Mouse (Mus musculus): Measurements from ENCODE around the gene Pde11a. TPM values are rescaled to one million over a fixed set of nuclear protein-coding genes. Genes with fewer than 3 reads are reported as not detected.
A peak's percentile ranks its signal among the peaks of the same experiment; 100 is the strongest.

Gene Pde11a
- 0.28 and 0.32 TPM in 2 replicates for polyA plus RNA-seq (2015; fragmentation: Nextera tagmentation; extraction: Ambion mirVana)

- Histone ChIP-seq H3K27ac (no peak within 1 kb of the TSS), H3K27me3 (peaks cover 37% of the 10 kb centered on the region), H3K4me2 (peak within 1 kb of the TSS; percentile 96), H3K9me3 (no peaks in the 10 kb centered on the region), H3K9ac (peak within 1 kb of the TSS; percentile 64), H3K36me3 (no peaks in the 10 kb centered on the region), H3K4me1 (peaks cover 9% of the 10 kb centered on the region), H3K4me3 (peak within 1 kb of the TSS; percentile 51)
- 18% methylated on average over 41 of the region's 41 CpGs for WGBS
- 0 out of 2 replicates have a peak, but pooled peaks have one; percentile 37 for ATAC-seq (ENCODE audit: insufficient number of reproducible peaks, insufficient read depth, low FRiP score, low TSS enrichment, low read depth)
Measured at GRCm38 (mm10) chr2:76338215-76339156, at the start of gene Pde11a. Gene Pde11a (minus strand): TSS chr2:76338774.

- Histone ChIP-seq H3K4me3 (no peak overlapping the region), H3K4me1 (no peaks in the 10 kb centered on the region), H3K4me2 (no peak overlapping the region), H3K9me3 (no peaks in the 10 kb centered on the region), H3K9ac (no peak overlapping the region), H3K36me3 (peaks cover 26% of the 10 kb centered on the region), H3K27me3 (no peaks in the 10 kb centered on the region), H3K27ac (no peak overlapping the region)
- no peak for ATAC-seq (ENCODE audit: insufficient number of reproducible peaks, insufficient read depth, low FRiP score, low TSS enrichment, low read depth)
Measured at GRCm38 (mm10) chr2:76386531-76386930, 48.0 kb upstream of the Pde11a start.

GRCm38 (mm10) chr2:76378646-76379045 lies 40.1 kb upstream of the Pde11a start:
- no peak overlapping the region for H3K9ac ChIP-seq
- ATAC-seq (ENCODE audit: insufficient number of reproducible peaks, insufficient read depth, low FRiP score, low TSS enrichment, low read depth) = no peak
- no peak overlapping the region for H3K4me3 ChIP-seq
- WGBS = 97% methylated on average over 19 of the region's 19 CpGs
- H3K27me3 ChIP-seq = no peaks in the 10 kb centered on the region
- no peaks in the 10 kb centered on the region for H3K9me3 ChIP-seq
- H3K27ac ChIP-seq = no peak overlapping the region
- H3K36me3 ChIP-seq = peaks cover 67% of the 10 kb centered on the region
- H3K4me2 ChIP-seq = no peak overlapping the region
- no peaks in the 10 kb centered on the region for H3K4me1 ChIP-seq

GRCm38 (mm10) chr2:76374544-76375206 lies 36.1 kb upstream of the Pde11a start:
- H3K27ac ChIP-seq = no peak overlapping the region
- H3K36me3 ChIP-seq = peaks cover 43% of the 10 kb centered on the region
- no peak overlapping the region for H3K4me3 ChIP-seq
- no peak for ATAC-seq (ENCODE audit: insufficient number of reproducible peaks, insufficient read depth, low FRiP score, low TSS enrichment, low read depth)
- H3K4me2 ChIP-seq = no peak overlapping the region
- H3K4me1 ChIP-seq = peaks cover 8% of the 10 kb centered on the region
- H3K27me3 ChIP-seq = no peaks in the 10 kb centered on the region
- H3K9ac ChIP-seq = no peak overlapping the region
- WGBS = 92% methylated on average over 6 of the region's 6 CpGs
- H3K9me3 ChIP-seq = no peaks in the 10 kb centered on the region

- H3K27me3 ChIP-seq = no peaks in the 10 kb centered on the region; the same call in 1 of the 2 replicates
- WGBS = 89% methylated on average over 4 of the region's 4 CpGs
- H3K27ac ChIP-seq = no peak overlapping the region
- no peak overlapping the region for H3K4me2 ChIP-seq
- H3K9me3 ChIP-seq = no peaks in the 10 kb centered on the region
- H3K4me1 ChIP-seq = peaks cover 8% of the 10 kb centered on the region
- peaks cover 21% of the 10 kb centered on the region for H3K36me3 ChIP-seq
- no peak overlapping the region for H3K4me3 ChIP-seq
- H3K9ac ChIP-seq = no peak overlapping the region
- ATAC-seq (ENCODE audit: insufficient number of reproducible peaks, insufficient read depth, low FRiP score, low TSS enrichment, low read depth) = no peak
Measured at GRCm38 (mm10) chr2:76372244-76372643, 33.7 kb upstream of the Pde11a start.

- 1% methylated on average over 7 of the region's 7 CpGs for WGBS
- Histone ChIP-seq H3K4me1 (peaks cover 8% of the 10 kb centered on the region), H3K9me3 (no peaks in the 10 kb centered on the region), H3K27ac (no peak overlapping the region; the same call in 1 of the 2 replicates), H3K4me3 (peak overlapping the region; percentile 96), H3K36me3 (peaks cover 18% of the 10 kb centered on the region), H3K4me2 (peak overlapping the region; percentile 88), H3K27me3 (no peaks in the 10 kb centered on the region; the same call in 1 of the 2 replicates), H3K9ac (peak overlapping the region; percentile 88)
- ATAC-seq (ENCODE audit: insufficient number of reproducible peaks, insufficient read depth, low FRiP score, low TSS enrichment, low read depth) = no peak
Measured at GRCm38 (mm10) chr2:76370656-76370922, 32.0 kb upstream of the Pde11a start.

GRCm38 (mm10) chr2:76369821-76370655 lies 31.5 kb upstream of the Pde11a start, which contains the start of gene Rbm45:
Gene Rbm45 (plus strand): TSS chr2:76369984.
- Histone ChIP-seq H3K4me1 (peaks cover 8% of the 10 kb centered on the region), H3K27me3 (no peaks in the 10 kb centered on the region; the same call in 1 of the 2 replicates), H3K27ac (peak within 1 kb of the TSS; percentile 60), H3K9me3 (no peaks in the 10 kb centered on the region), H3K4me3 (peak within 1 kb of the TSS; percentile 96), H3K4me2 (peak within 1 kb of the TSS; percentile 88), H3K36me3 (peaks cover 14% of the 10 kb centered on the region), H3K9ac (peak within 1 kb of the TSS; percentile 88)
- under 1% methylated on average over 61 of the region's 61 CpGs for WGBS
- ATAC-seq (ENCODE audit: insufficient number of reproducible peaks, insufficient read depth, low FRiP score, low TSS enrichment, low read depth) = peak; percentile 72

GRCm38 (mm10) chr2:76368861-76369660 lies 30.5 kb upstream of the Pde11a start:
- H3K4me2 ChIP-seq = no peak overlapping the region
- no peaks in the 10 kb centered on the region; the same call in 1 of the 2 replicates for H3K27me3 ChIP-seq
- no peaks in the 10 kb centered on the region for H3K9me3 ChIP-seq
- 70% methylated on average over 13 of the region's 13 CpGs for WGBS
- H3K4me3 ChIP-seq = no peak overlapping the region
- ATAC-seq (ENCODE audit: insufficient number of reproducible peaks, insufficient read depth, low FRiP score, low TSS enrichment, low read depth) = no peak
- H3K4me1 ChIP-seq = peaks cover 8% of the 10 kb centered on the region
- peaks cover 9% of the 10 kb centered on the region for H3K36me3 ChIP-seq
- no peak overlapping the region for H3K9ac ChIP-seq
- no peak overlapping the region for H3K27ac ChIP-seq

GRCm38 (mm10) chr2:76367188-76367922 lies 28.8 kb upstream of the Pde11a start:
- H3K9ac ChIP-seq = no peak overlapping the region
- H3K27ac ChIP-seq = no peak overlapping the region
- no peaks in the 10 kb centered on the region; the same call in 1 of the 2 replicates for H3K27me3 ChIP-seq
- WGBS = 18% methylated on average over 9 of the region's 9 CpGs
- H3K9me3 ChIP-seq = no peaks in the 10 kb centered on the region
- no peak for ATAC-seq (ENCODE audit: insufficient number of reproducible peaks, insufficient read depth, low FRiP score, low TSS enrichment, low read depth)
- H3K4me1 ChIP-seq = peaks cover 8% of the 10 kb centered on the region
- no peaks in the 10 kb centered on the region; the same call in 1 of the 2 replicates for H3K36me3 ChIP-seq
- no peak overlapping the region for H3K4me3 ChIP-seq
- no peak overlapping the region for H3K4me2 ChIP-seq

- Histone ChIP-seq H3K9ac (no peak overlapping the region), H3K36me3 (no peaks in the 10 kb centered on the region), H3K4me2 (no peak overlapping the region), H3K27me3 (no peaks in the 10 kb centered on the region; the same call in 1 of the 2 replicates), H3K4me3 (no peak overlapping the region), H3K4me1 (peaks cover 1% of the 10 kb centered on the region), H3K9me3 (no peaks in the 10 kb centered on the region), H3K27ac (no peak overlapping the region)
- WGBS = 71% methylated on average over 4 of the region's 4 CpGs
- no peak for ATAC-seq (ENCODE audit: insufficient number of reproducible peaks, insufficient read depth, low FRiP score, low TSS enrichment, low read depth)
Measured at GRCm38 (mm10) chr2:76365811-76366210, 27.2 kb upstream of the Pde11a start.
